Mouse (Mus musculus): ENCODE results near the gene Hpse.

DNA sequence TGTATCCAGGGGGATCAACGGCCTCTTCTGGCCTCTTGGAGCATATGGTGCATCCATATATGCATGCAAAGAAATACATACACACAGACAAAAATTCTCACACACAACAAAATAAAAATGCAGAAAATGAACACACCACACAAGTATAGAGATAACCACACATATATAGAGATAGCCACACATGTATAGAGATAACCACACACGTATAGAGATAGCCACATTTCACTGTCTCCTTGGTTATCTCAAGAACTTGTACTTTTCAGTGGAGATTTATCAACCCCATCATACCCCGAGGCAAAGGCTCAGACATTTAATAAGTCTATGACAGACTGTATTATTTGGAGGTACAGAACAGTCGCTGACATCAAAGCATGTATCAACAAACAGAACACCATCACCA is 15.0 kb upstream of the Hpse start:
- no peak for TF ChIP-seq CTCF (IDR thresholded peaks at IDR 0.05; ENCODE audit: low read depth, low read length)
- no peak for TF ChIP-seq POLR2A (IDR thresholded peaks at IDR 0.05; ENCODE audit: borderline replicate concordance, low read depth, low read length)

Data from bone marrow macrophage, adult 2 months (primary cell).